Mouse (Mus musculus) stomach, postnatal 0 days (tissue): Measurements from ENCODE around the gene Ndufs3.

Experiments
- CTCF ChIP-seq: IDR thresholded peaks from 2 replicates; pipeline ENCODE4 v1.5.1; 2016; ENCODE audit warnings: antibody characterized with exemption, low read depth, mild to moderate bottlenecking, moderate library complexity
- EP300 ChIP-seq: optimal IDR thresholded peaks from 2 replicates; pipeline ENCODE3; 2016; ENCODE audit warnings: antibody characterized with exemption

GRCm38 (mm10) chr2:90950582-90951194 lies 46.1 kb upstream of the Ndufs3 start:
- TF ChIP-seq CTCF (no peak), EP300 (no peak)
